Mouse (Mus musculus): ENCODE data around the gene Tacc3. TPM values are rescaled to one million over a fixed set of nuclear protein-coding genes. Genes with fewer than 3 reads are reported as not detected.

Gene Tacc3
- polyA plus RNA-seq, 1 experiment from 2014 or later, result 205 TPM

- WGBS, result 90% methylated on average over 4 of the region's 4 CpGs
- Histone ChIP-seq H3K4me3 (no peak overlapping the region), H3K9ac (replicated peaks) (no peak overlapping the region), H3K27ac (replicated peaks) (no peak overlapping the region), H3K36me3 (no peaks in the 10 kb centered on the region), H3K27me3 (peaks cover 80% of the 10 kb centered on the region), H3K9me3 (no peaks in the 10 kb centered on the region), H3K4me2 (replicated peaks) (no peak overlapping the region), H3K4me1 (peaks cover 56% of the 10 kb centered on the region)
- ATAC-seq (ENCODE audit: low FRiP score, low read depth), result no peak
These were observed 29.2 kb downstream of the Tacc3 start for GRCm38 (mm10) chr5:33687142-33687541.

GRCm38 (mm10) chr5:33688278-33689220 lies 30.6 kb downstream of the Tacc3 start:
- H3K36me3 ChIP-seq, result no peaks in the 10 kb centered on the region
- H3K9me3 ChIP-seq, result no peaks in the 10 kb centered on the region
- no peak overlapping the region for H3K9ac ChIP-seq (replicated peaks)
- 41% methylated on average over 14 of the region's 14 CpGs for WGBS
- no peak overlapping the region for H3K4me3 ChIP-seq
- no peak for ATAC-seq (ENCODE audit: low FRiP score, low read depth)
- H3K4me2 ChIP-seq (replicated peaks), result peak overlapping the region; percentile 43
- H3K27ac ChIP-seq (replicated peaks), result peak overlapping the region; percentile 68
- peaks cover 86% of the 10 kb centered on the region for H3K27me3 ChIP-seq
- H3K4me1 ChIP-seq, result peaks cover 69% of the 10 kb centered on the region

GRCm38 (mm10) chr5:33689221-33689844 lies 31.4 kb downstream of the Tacc3 start:
- peak overlapping the region; percentile 68 for H3K27ac ChIP-seq (replicated peaks)
- H3K4me1 ChIP-seq, result peaks cover 72% of the 10 kb centered on the region
- H3K9me3 ChIP-seq, result no peaks in the 10 kb centered on the region
- 0 out of 2 replicates have a peak overlapping the region, but pooled peaks have one; percentile 3 for H3K4me3 ChIP-seq
- H3K36me3 ChIP-seq, result no peaks in the 10 kb centered on the region
- ATAC-seq (ENCODE audit: low FRiP score, low read depth), result peak; percentile 91
- WGBS, result 8% methylated on average over 20 of the region's 20 CpGs
- peak overlapping the region; percentile 26; the same call in 1 of the 2 replicates for H3K9ac ChIP-seq (replicated peaks)
- peaks cover 91% of the 10 kb centered on the region for H3K27me3 ChIP-seq
- peak overlapping the region; percentile 43 for H3K4me2 ChIP-seq (replicated peaks)

- ATAC-seq (ENCODE audit: low FRiP score, low read depth), result peak; percentile 11; the same call in 1 of the 2 replicates
- Histone ChIP-seq H3K9me3 (no peaks in the 10 kb centered on the region), H3K9ac (replicated peaks) (peak overlapping the region; percentile 26; the same call in 1 of the 2 replicates), H3K4me2 (replicated peaks) (peak overlapping the region; percentile 43), H3K27ac (replicated peaks) (peak overlapping the region; percentile 68), H3K4me3 (no peak overlapping the region), H3K4me1 (peaks cover 75% of the 10 kb centered on the region), H3K27me3 (peaks cover 91% of the 10 kb centered on the region), H3K36me3 (no peaks in the 10 kb centered on the region)
- WGBS, result 73% methylated on average over 11 of the region's 11 CpGs
These were observed 32.1 kb downstream of the Tacc3 start for GRCm38 (mm10) chr5:33689852-33690645.

- Histone ChIP-seq H3K4me3 (no peak overlapping the region), H3K4me1 (peaks cover 94% of the 10 kb centered on the region), H3K27ac (replicated peaks) (peak overlapping the region; percentile 77), H3K4me2 (replicated peaks) (peak overlapping the region; percentile 32), H3K9ac (replicated peaks) (peak overlapping the region; percentile 8; the same call in 1 of the 2 replicates), H3K9me3 (no peaks in the 10 kb centered on the region), H3K27me3 (peaks cover 86% of the 10 kb centered on the region), H3K36me3 (no peaks in the 10 kb centered on the region)
- no peak for ATAC-seq (ENCODE audit: low FRiP score, low read depth)
- WGBS, result 2% methylated on average over 24 of the region's 24 CpGs
These were observed 34.5 kb downstream of the Tacc3 start for GRCm38 (mm10) chr5:33692393-33692792.

- H3K4me3 ChIP-seq, result no peak overlapping the region
- peak overlapping the region; percentile 92 for H3K27ac ChIP-seq (replicated peaks)
- peaks cover 94% of the 10 kb centered on the region for H3K4me1 ChIP-seq
- H3K4me2 ChIP-seq (replicated peaks), result peak overlapping the region; percentile 68
- H3K9ac ChIP-seq (replicated peaks), result no peak overlapping the region
- H3K27me3 ChIP-seq, result peaks cover 92% of the 10 kb centered on the region
- WGBS, result 28% methylated on average over 9 of the region's 9 CpGs
- ATAC-seq (ENCODE audit: low FRiP score, low read depth), result no peak
- no peaks in the 10 kb centered on the region for H3K36me3 ChIP-seq
- H3K9me3 ChIP-seq, result no peaks in the 10 kb centered on the region
These were observed 36.5 kb downstream of the Tacc3 start for GRCm38 (mm10) chr5:33694461-33694847.

- H3K9ac ChIP-seq (replicated peaks), result peak overlapping the region; percentile 54
- WGBS, result 1% methylated on average over 54 of the region's 71 CpGs
- no peaks in the 10 kb centered on the region for H3K36me3 ChIP-seq
- peaks cover 94% of the 10 kb centered on the region for H3K4me1 ChIP-seq
- peaks cover 92% of the 10 kb centered on the region for H3K27me3 ChIP-seq
- ATAC-seq (ENCODE audit: low FRiP score, low read depth), result peak; percentile 88
- peak overlapping the region; percentile 41 for H3K4me3 ChIP-seq
- peak overlapping the region; percentile 68 for H3K4me2 ChIP-seq (replicated peaks)
- H3K27ac ChIP-seq (replicated peaks), result peak overlapping the region; percentile 92
- H3K9me3 ChIP-seq, result no peaks in the 10 kb centered on the region
These were observed 37.2 kb downstream of the Tacc3 start for GRCm38 (mm10) chr5:33694848-33695717.

GRCm38 (mm10) chr5:33695718-33696121 lies 37.8 kb downstream of the Tacc3 start:
- Histone ChIP-seq H3K9me3 (no peaks in the 10 kb centered on the region), H3K36me3 (no peaks in the 10 kb centered on the region), H3K9ac (replicated peaks) (peak overlapping the region; percentile 54), H3K4me3 (peak overlapping the region; percentile 41), H3K27ac (replicated peaks) (peak overlapping the region; percentile 92), H3K27me3 (peaks cover 92% of the 10 kb centered on the region), H3K4me1 (peaks cover 94% of the 10 kb centered on the region), H3K4me2 (replicated peaks) (peak overlapping the region; percentile 68)
- ATAC-seq (ENCODE audit: low FRiP score, low read depth), result peak; percentile 5; the same call in 1 of the 2 replicates
- 2% methylated on average over 24 of the region's 24 CpGs for WGBS

- Histone ChIP-seq H3K4me2 (replicated peaks) (peak overlapping the region; percentile 68), H3K4me1 (peaks cover 96% of the 10 kb centered on the region), H3K27ac (replicated peaks) (peak overlapping the region; percentile 92), H3K9ac (replicated peaks) (no peak overlapping the region), H3K36me3 (no peaks in the 10 kb centered on the region), H3K27me3 (peaks cover 93% of the 10 kb centered on the region), H3K4me3 (no peak overlapping the region), H3K9me3 (no peaks in the 10 kb centered on the region)
- no peak for ATAC-seq (ENCODE audit: low FRiP score, low read depth)
- WGBS, result 35% methylated on average over 5 of the region's 5 CpGs
These were observed 38.5 kb downstream of the Tacc3 start for GRCm38 (mm10) chr5:33696430-33696829.

- no peaks in the 10 kb centered on the region for H3K9me3 ChIP-seq
- H3K9ac ChIP-seq (replicated peaks), result no peak overlapping the region
- no peak overlapping the region for H3K4me3 ChIP-seq
- H3K4me2 ChIP-seq (replicated peaks), result 0 out of 2 replicates have a peak overlapping the region, but pooled peaks have one; percentile 13
- no peak for ATAC-seq (ENCODE audit: low FRiP score, low read depth)
- peak overlapping the region; percentile 52; the same call in 1 of the 2 replicates for H3K27ac ChIP-seq (replicated peaks)
- no peaks in the 10 kb centered on the region for H3K36me3 ChIP-seq
- peaks cover 94% of the 10 kb centered on the region for H3K27me3 ChIP-seq
- WGBS, result 5% methylated on average over 1 of the region's 1 CpGs
- peaks cover 92% of the 10 kb centered on the region for H3K4me1 ChIP-seq
These were observed 39.6 kb downstream of the Tacc3 start for GRCm38 (mm10) chr5:33697534-33697933.
